Mouse (Mus musculus): ENCODE measurements around the gene Prss23.

DNA sequence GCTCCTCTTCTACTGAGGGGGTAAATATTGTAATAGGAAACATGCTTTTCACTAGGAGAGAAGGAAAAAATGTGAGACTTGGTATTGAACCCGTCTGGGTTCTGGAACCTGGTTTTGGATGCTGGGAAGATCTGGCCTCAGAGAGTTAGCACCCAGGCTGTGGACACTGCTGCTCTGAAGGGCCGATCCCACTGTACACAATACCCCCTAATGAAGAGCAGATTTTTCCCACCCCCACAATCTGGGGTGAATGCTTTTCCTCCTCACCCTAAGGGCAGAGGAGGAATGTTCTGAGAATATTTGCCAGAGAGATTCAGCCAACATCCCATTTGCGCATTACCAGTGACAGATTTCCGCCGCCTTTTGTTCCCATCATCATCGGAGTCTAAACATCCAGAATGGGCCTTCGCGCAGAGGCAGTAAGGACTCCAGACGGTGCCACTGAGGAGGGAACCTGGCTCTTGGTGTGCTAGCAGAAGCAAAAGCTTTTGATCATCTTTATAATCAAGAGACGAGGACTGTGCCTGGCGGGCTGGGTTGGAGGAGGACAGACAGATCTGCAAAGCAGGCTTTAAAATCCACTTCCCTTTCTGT is 31.6 kb upstream of the Prss23 start:
- no peak for TF ChIP-seq FLI1 (IDR thresholded peaks at IDR 0.05; ENCODE audit: low read length)
- no peak for TF ChIP-seq GATA1 (IDR thresholded peaks at IDR 0.05; ENCODE audit: borderline replicate concordance, low read length)
